Mouse (Mus musculus): ENCODE results near the gene Zfyve16. TPM values are rescaled to one million over a fixed set of nuclear protein-coding genes. Genes with fewer than 3 reads are reported as not detected.

Zfyve16 gene
- polyA plus RNA-seq, 1 experiment from 2014 or later = 12.3 TPM

DNA sequence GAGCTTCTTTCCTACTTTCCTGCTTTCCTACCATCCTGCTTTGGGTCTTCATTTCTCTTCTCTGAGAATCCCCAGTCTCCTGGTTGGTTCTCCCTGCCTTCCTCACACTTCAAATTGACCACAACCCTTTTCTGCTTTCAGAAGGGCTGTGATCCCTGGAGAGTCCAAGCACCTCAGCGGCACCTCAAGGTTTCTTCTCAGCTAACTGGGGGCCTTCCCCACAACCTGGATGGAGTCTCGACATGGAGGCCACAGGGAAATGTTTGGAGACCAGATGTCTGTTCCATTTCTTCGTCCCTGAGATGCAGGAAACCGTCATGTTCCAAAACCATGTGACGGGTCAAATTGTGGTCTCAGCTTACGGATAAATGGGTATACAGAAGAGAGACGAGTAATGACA lies 83.8 kb downstream of the Zfyve16 start:
- Histone ChIP-seq H3K4me1 (replicated peaks) (no peaks in the 10 kb centered on the region), H3K36me3 (no peaks in the 10 kb centered on the region), H3K4me2 (replicated peaks) (no peak overlapping the region), H3K27ac (no peak overlapping the region), H3K9ac (replicated peaks) (no peak overlapping the region), H3K4me3 (replicated peaks) (no peak overlapping the region), H3K27me3 (no peaks in the 10 kb centered on the region), H3K9me3 (no peaks in the 10 kb centered on the region)
- ATAC-seq = no peak
- WGBS = 91% methylated on average over 7 of the region's 7 CpGs

- Histone ChIP-seq H3K27ac (no peak overlapping the region), H3K4me3 (replicated peaks) (no peak overlapping the region), H3K27me3 (no peaks in the 10 kb centered on the region), H3K4me1 (replicated peaks) (no peaks in the 10 kb centered on the region), H3K9me3 (no peaks in the 10 kb centered on the region), H3K36me3 (peaks cover 5% of the 10 kb centered on the region; the same call in 1 of the 2 replicates), H3K9ac (replicated peaks) (no peak overlapping the region), H3K4me2 (replicated peaks) (no peak overlapping the region)
- 81% methylated on average over 13 of the region's 13 CpGs for WGBS
- ATAC-seq = no peak
These were observed 90.4 kb downstream of the Zfyve16 start for GRCm38 (mm10) chr13:92440286-92440685.

DNA sequence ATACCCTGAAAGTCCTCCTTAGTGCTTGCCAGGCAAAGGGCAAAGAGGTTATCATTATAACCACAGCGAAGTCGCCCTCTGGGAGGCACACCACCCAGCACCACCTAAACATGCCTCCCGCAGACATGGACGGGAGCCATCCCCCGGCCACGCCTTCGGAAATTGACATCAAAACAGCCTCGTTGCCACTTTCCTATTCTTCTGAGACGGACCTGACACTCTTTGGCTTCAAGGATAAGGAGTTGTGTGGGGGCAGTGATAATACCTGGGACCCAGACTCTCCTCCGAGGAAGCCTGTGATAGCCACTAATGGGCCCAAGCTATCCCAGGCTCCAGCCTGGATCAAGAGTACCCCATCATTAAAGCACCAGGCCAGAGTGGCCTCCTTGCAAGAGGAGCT lies 92.0 kb downstream of the Zfyve16 start:
- no peak for ATAC-seq
- Histone ChIP-seq H3K9ac (replicated peaks) (no peak overlapping the region), H3K9me3 (no peaks in the 10 kb centered on the region), H3K4me3 (replicated peaks) (no peak overlapping the region), H3K27me3 (no peaks in the 10 kb centered on the region), H3K4me1 (replicated peaks) (no peaks in the 10 kb centered on the region), H3K36me3 (peaks cover 5% of the 10 kb centered on the region; the same call in 1 of the 2 replicates), H3K4me2 (replicated peaks) (no peak overlapping the region), H3K27ac (no peak overlapping the region)
- 88% methylated on average over 10 of the region's 10 CpGs for WGBS

Other genes with a start within 250 kb of the Zfyve16 start
- gene Gm20379, start 224.9 kb downstream of the Zfyve16 start, polyA plus RNA-seq (2015; fragmentation: Nextera tagmentation; extraction: Ambion mirVana) = 0.88 and 1.0 TPM in 2 replicates
- 8.5 and 8.6 TPM in 2 replicates for gene Dhfr, start 176.1 kb downstream of the Zfyve16 start, polyA plus RNA-seq (2015; fragmentation: Nextera tagmentation; extraction: Ambion mirVana)
- 26.7 and 27.3 TPM in 2 replicates for gene Msh3, start 175.9 kb downstream of the Zfyve16 start, polyA plus RNA-seq (2015; fragmentation: Nextera tagmentation; extraction: Ambion mirVana)
- gene Ankrd34b, start 105.0 kb downstream of the Zfyve16 start, polyA plus RNA-seq (2015; fragmentation: Nextera tagmentation; extraction: Ambion mirVana) = 0.99 and 1.4 TPM in 2 replicates
- 0.17 and 0.22 TPM in 2 replicates for gene Fam151b, start 46.9 kb downstream of the Zfyve16 start, polyA plus RNA-seq (2015; fragmentation: Nextera tagmentation; extraction: Ambion mirVana)
- not detected in 2 replicates for gene Spz1, start 45.3 kb upstream of the Zfyve16 start, polyA plus RNA-seq (2015; fragmentation: Nextera tagmentation; extraction: Ambion mirVana)
- gene Serinc5, start 80.2 kb upstream of the Zfyve16 start, polyA plus RNA-seq (2015; fragmentation: Nextera tagmentation; extraction: Ambion mirVana) = 12.5 and 14.1 TPM in 2 replicates